Mouse (Mus musculus) neutrophil, adult 65 days (primary cell): ENCODE measurements around the gene Tmx4. TPM values are rescaled to one million over a fixed set of nuclear protein-coding genes. Genes with fewer than 3 reads are reported as not detected.

Experiments
- total RNA-seq: library from RNA; stranded (reverse); gene quantifications from 2 replicates; pipeline ENCODE4 v1.2.4, GENCODE M21; 2023

Gene Tmx4
- total RNA-seq: 144 and 169 TPM in 2 replicates

DNA sequence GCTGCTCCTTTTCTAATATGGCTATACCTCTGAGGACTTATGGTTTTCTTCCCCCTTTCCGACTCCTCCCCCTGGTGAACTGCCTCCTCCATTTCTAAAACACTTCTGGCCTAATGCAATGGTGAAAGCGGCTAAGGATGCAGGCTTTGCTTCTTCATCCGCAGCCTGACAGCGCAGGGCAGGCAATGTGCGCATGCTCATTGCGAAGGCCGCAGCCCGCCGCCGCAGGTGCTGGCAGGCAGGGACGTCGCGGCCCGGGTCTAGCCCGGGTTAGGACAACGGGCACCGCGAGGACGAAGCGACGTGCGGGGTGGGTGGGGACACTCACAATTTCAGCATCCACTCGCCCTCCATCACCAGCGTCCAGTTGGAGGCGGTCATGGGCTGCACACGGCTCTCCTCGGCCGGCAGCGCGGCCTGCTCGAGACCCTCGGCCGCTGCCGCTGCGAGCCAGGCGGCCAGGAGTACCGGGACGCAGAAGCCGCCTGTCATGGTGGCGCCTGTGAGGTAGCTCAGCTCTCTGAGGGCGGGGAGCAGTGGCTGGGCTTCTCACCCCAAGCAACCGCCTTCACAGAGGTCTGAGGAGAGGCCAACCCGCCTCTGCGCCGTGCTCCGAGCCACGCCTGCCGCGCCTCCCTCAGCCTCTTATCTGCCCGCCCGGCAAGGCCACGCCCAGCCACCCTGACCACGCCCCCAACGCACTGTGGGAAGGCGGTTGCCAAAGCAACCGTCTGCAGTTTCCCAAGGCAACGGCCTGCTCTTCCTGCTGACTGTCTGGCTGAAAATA, at the start of gene Tmx4:
Gene Tmx4, minus strand, starts transcription at position 632 of the 787 bp plus-strand sequence.

DNA sequence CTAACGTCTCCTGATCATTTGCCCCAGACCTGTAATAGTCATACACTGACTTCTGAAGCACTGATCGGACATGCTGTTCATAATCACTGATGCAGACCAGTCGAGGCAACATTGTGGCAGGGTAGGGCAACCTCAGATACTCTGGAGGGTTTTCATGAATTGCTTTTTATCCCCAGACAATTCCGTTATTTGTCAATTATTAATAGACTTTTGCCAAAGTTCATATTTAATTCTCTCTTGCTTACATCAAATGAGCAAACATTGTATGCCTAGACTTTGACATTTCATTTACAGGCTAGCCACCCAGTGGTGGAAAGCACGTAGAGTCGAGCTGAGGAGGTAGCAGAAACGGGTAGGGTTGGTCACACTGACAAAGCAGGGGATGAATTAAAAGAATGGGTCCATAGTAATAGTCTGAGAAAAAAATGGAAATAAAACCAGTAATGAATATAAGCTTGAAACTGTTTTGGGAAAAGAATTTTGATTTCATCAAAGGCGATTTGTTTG, 89.7 kb downstream of the Tmx4 start, which contains the start of gene Hao1:
Gene Hao1, minus strand, starts transcription at position 148 of the 507 bp plus-strand sequence.

Other genes with a start within 250 kb of the Tmx4 start
- gene Hao1, start 89.8 kb downstream of the Tmx4 start, total RNA-seq: not detected in 2 replicates
- gene Plcb1, start 141.9 kb upstream of the Tmx4 start, total RNA-seq: 19.5 and 27.2 TPM in 2 replicates